ENCODE assay signal across 1 mouse cellular context in genomic region chr9:72667126-72667525, GRCm38 (mm10).
TF ChIP-seq lines count a peak whose summit lies in the region.

No protein-coding gene starts in this region.

TF ChIP-seq in MEL, 35 proteins besides CTCF, POLR2A, EP300 and RAD21 (continued from another document):
- TF ChIP-seq POLR2AphosphoS2 (IDR thresholded peaks at IDR 0.05; ENCODE audit: low read length): 0 out of 2 replicates have a peak, but pooled peaks have one; percentile 29
TF ChIP-seq in MEL: peak in this region for 1.
